Mouse (Mus musculus): Measurements from ENCODE around the gene Cggbp1.
A peak's percentile ranks its signal among the peaks of the same experiment; 100 is the strongest.

Cggbp1 gene

GRCm38 (mm10) chr16:64873416-64874305 lies 21.9 kb downstream of the Cggbp1 start:
- DNase-seq: peak; percentile 30

- no peak for DNase-seq
Observed at GRCm38 (mm10) chr16:64875384-64875783, 23.6 kb downstream of the Cggbp1 start.

GRCm38 (mm10) chr16:64875822-64876221 lies 24.0 kb downstream of the Cggbp1 start:
- DNase-seq: no peak

GRCm38 (mm10) chr16:64876631-64877265 lies 25.0 kb downstream of the Cggbp1 start:
- no peak for DNase-seq

- DNase-seq: no peak
Observed at GRCm38 (mm10) chr16:64877314-64877713, 25.5 kb downstream of the Cggbp1 start.

- DNase-seq: no peak
Observed at GRCm38 (mm10) chr16:64878611-64879132, 26.9 kb downstream of the Cggbp1 start.

GRCm38 (mm10) chr16:64879735-64880134 lies 27.9 kb downstream of the Cggbp1 start:
- no peak for DNase-seq

- no peak for DNase-seq
Observed at GRCm38 (mm10) chr16:64880986-64881385, 29.2 kb downstream of the Cggbp1 start.

GRCm38 (mm10) chr16:64881442-64881841 lies 29.6 kb downstream of the Cggbp1 start:
- no peak for DNase-seq

GRCm38 (mm10) chr16:64883896-64884295 lies 32.1 kb downstream of the Cggbp1 start:
- no peak for DNase-seq

- DNase-seq: no peak
Observed at GRCm38 (mm10) chr16:64884420-64884838, 32.6 kb downstream of the Cggbp1 start.

GRCm38 (mm10) chr16:64885142-64885541 lies 33.3 kb downstream of the Cggbp1 start:
- DNase-seq: no peak

- DNase-seq: no peak
Observed at GRCm38 (mm10) chr16:64885547-64885946, 33.8 kb downstream of the Cggbp1 start.

GRCm38 (mm10) chr16:64889496-64889895 lies 37.7 kb downstream of the Cggbp1 start:
- DNase-seq: no peak

GRCm38 (mm10) chr16:64899084-64899483 lies 47.3 kb downstream of the Cggbp1 start:
- no peak for DNase-seq

- DNase-seq: no peak
Observed at GRCm38 (mm10) chr16:64903328-64903727, 51.5 kb downstream of the Cggbp1 start.

- DNase-seq: no peak
Observed at GRCm38 (mm10) chr16:64907112-64907511, 55.3 kb downstream of the Cggbp1 start.

GRCm38 (mm10) chr16:64908747-64909146 lies 57.0 kb downstream of the Cggbp1 start:
- no peak for DNase-seq

Measured in cerebellum, adult 9-11 months (tissue).